ENCODE assay signal across 12 mouse cellular contexts in genomic region chr17:9981273-9981672, GRCm38 (mm10).
"Had no signal": no experiment of that assay in that cellular context is flagged by ENCODE, and none has a peak within 500 bp of the region (broad histone marks: within the 10 kb centered on the region; RNA-seq: fewer than 3 reads in every experiment).

No protein-coding gene starts in this region.

- DNase-seq: retina, postnatal 1 day; right cerebral cortex, adult 18-20 months; right cerebral cortex, postnatal 14 days; right cerebral cortex, postnatal 25 days; right cerebral cortex, postnatal 4 days; spleen, adult 18-20 months; thymus, adult 18-20 months; thymus, adult 2 months; thymus, postnatal 14 days; thymus, postnatal 25 days; thymus, postnatal 36 days; thymus, postnatal 4 days had no signal
